Mouse (Mus musculus) CD8-positive naive resting alpha-beta T cell, adult 2 months (primary cell): ENCODE measurements around the gene Cyp4f16.
"Not testable (repeated sequence)": the region's sequence is repeated elsewhere in the genome, so short reads cannot be mapped to it uniquely, and the experiment has no call there.

Experiments used
- DNase-seq, 2 experiments: peaks; one replicate each; pipeline ENCODE4 v3.0.0; 2022; ENCODE audit warnings: low read depth in 2 of 2, low spot score in 2 of 2

The Cyp4f16 gene

GRCm38 (mm10) chr17:32536051-32536866 lies at the start of gene Cyp4f16:
Gene Cyp4f16, plus strand, starts transcription at chr17:32536558.
- peak; percentile 30 to 54 for DNase-seq

GRCm38 (mm10) chr17:32492349-32492980 lies 43.9 kb upstream of the Cyp4f16 start:
- DNase-seq, result no peak

GRCm38 (mm10) chr17:32494601-32495000 lies 41.8 kb upstream of the Cyp4f16 start:
- DNase-seq, result peak; percentile 43 to 66

GRCm38 (mm10) chr17:32500511-32500910 lies 35.8 kb upstream of the Cyp4f16 start:
- not testable (repeated sequence) for DNase-seq

- DNase-seq, result no peak
These were observed 35.3 kb upstream of the Cyp4f16 start for GRCm38 (mm10) chr17:32501051-32501450.

- DNase-seq, result no peak
These were observed 33.2 kb upstream of the Cyp4f16 start for GRCm38 (mm10) chr17:32503111-32503510.

- DNase-seq, result no peak
These were observed 30.3 kb upstream of the Cyp4f16 start, which contains the start of gene Cyp4f17 for GRCm38 (mm10) chr17:32505851-32506728. Gene Cyp4f17, plus strand, starts transcription at chr17:32506050.

GRCm38 (mm10) chr17:32506729-32507245 lies 29.6 kb upstream of the Cyp4f16 start:
- DNase-seq, result no peak

- no peak for DNase-seq
These were observed 20.2 kb upstream of the Cyp4f16 start for GRCm38 (mm10) chr17:32516126-32516525.

GRCm38 (mm10) chr17:32521981-32522380 lies 14.4 kb upstream of the Cyp4f16 start:
- DNase-seq, result no peak

GRCm38 (mm10) chr17:32522386-32522785 lies 14.0 kb upstream of the Cyp4f16 start:
- DNase-seq, result no peak

GRCm38 (mm10) chr17:32522816-32523215 lies 13.5 kb upstream of the Cyp4f16 start:
- DNase-seq, result no peak

GRCm38 (mm10) chr17:32523895-32524294 lies 12.5 kb upstream of the Cyp4f16 start:
- DNase-seq, result peak; percentile 19 to 30

GRCm38 (mm10) chr17:32526341-32526740 lies 10.0 kb upstream of the Cyp4f16 start:
- DNase-seq, result not testable (repeated sequence)

GRCm38 (mm10) chr17:32527748-32528147 lies 8.6 kb upstream of the Cyp4f16 start:
- DNase-seq, result no peak

- peak; percentile 81 to 85 for DNase-seq
These were observed 7.7 kb upstream of the Cyp4f16 start for GRCm38 (mm10) chr17:32528408-32529337.

- DNase-seq, result not testable (repeated sequence)
These were observed 4.0 kb upstream of the Cyp4f16 start for GRCm38 (mm10) chr17:32532356-32532755.

- no peak for DNase-seq
These were observed 2.3 kb upstream of the Cyp4f16 start for GRCm38 (mm10) chr17:32534068-32534467.

- DNase-seq, result no peak
These were observed 501 bp downstream of the Cyp4f16 start for GRCm38 (mm10) chr17:32536867-32537250.

GRCm38 (mm10) chr17:32544792-32545191 lies 8.4 kb downstream of the Cyp4f16 start:
- not testable (repeated sequence) for DNase-seq
